Mouse (Mus musculus): Measurements from ENCODE around the gene Gucy2g. TPM values are rescaled to one million over a fixed set of nuclear protein-coding genes. Genes with fewer than 3 reads are reported as not detected.

Gucy2g gene
- total RNA-seq, 2 experiments from 2014 or later, result 0.07 to 0.08 TPM

- intact Hi-C loops (cut with DNase I), result no loop called here
- no peak for DNase-seq
These were observed 9.4 kb upstream of the Gucy2g start for GRCm38 (mm10) chr19:55250451-55250850.

DNA sequence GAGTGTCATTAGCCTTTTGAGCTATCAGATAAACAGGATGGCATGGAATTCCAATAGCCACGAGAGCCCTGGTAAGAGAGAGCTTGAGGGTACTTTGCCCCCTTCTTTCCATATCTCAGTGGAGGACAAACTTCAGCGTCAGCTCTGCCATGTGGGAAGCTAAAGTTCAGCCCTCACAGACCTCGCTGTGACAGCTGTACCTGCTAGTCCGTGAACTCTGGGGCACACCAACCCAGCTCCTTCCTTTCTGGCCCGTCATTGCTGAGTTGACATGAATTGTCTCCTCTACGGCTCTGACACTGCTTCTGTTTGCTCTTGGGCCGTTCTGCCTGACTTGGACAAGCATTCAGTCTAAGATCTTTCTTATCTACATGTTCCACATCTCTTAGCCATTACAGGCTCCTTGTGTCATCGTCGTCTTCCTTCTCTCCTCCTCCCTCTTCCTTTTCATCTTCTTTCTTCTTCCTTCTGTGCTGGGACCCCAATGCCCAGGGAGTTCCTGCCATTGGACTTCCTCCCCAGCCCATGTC lies 7.0 kb upstream of the Gucy2g start:
- intact Hi-C loops (cut with DNase I), result no loop called here
- DNase-seq, result no peak

GRCm38 (mm10) chr19:55247563-55247962 lies 6.5 kb upstream of the Gucy2g start:
- DNase-seq, result no peak
- intact Hi-C loops (cut with DNase I), result no loop called here

DNA sequence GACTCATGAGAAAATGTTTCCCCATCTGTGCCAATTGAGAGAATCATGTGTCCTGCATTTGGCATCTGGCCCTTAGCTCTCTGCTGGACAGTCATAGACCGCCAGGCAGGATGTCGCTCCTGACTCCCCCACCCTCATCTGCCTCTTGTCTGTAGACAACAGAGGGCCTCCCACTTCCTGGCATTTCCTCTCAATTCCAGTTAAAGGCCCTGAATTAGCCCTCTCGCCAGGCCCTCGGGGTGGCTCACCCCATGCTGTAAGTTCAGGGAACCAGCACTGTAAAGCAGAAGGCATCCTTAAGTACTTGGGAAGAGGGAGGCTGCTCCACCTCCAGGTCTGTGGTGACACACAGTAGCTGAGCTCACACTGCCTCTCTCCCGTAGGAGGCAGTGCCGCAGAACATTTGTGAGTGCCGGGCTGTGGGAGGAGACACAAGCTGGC lies 3.8 kb upstream of the Gucy2g start:
- DNase-seq, result peak; percentile 26 to 36
- intact Hi-C loops (cut with DNase I), result no loop called here

DNA sequence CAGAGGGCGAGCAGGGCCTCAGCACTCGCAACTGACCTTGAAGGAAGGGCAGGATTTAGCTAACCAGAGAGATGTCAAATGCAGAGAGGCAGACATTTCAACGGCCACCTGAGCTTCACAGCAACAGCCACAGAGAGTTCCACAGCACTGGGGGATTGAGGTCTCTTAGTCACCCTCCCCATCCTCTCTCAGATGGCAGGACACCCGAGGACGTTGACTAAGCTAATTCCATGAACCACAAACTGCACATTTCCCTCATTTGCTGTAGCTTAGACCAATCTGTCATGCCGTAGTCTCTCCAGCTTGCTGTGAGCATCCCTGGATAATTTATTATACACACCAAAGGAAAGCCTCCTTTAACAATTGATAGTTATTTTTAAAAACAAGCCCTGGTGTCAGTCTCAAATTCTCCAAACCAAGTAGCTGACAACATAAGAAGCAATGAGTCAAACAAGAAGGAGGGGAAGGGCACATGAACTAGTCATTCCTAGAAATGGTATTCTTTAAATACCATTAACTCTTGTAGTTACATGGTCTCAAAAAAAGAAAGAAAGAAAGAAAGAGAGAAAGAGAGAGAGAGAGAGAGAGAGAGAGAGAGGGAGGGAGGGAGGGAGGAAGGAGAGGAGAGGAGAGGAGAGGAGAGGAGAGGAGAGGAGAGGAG lies 1.1 kb downstream of the Gucy2g start:
- intact Hi-C loops (cut with DNase I), result no loop called here
- DNase-seq, result no peak

DNA sequence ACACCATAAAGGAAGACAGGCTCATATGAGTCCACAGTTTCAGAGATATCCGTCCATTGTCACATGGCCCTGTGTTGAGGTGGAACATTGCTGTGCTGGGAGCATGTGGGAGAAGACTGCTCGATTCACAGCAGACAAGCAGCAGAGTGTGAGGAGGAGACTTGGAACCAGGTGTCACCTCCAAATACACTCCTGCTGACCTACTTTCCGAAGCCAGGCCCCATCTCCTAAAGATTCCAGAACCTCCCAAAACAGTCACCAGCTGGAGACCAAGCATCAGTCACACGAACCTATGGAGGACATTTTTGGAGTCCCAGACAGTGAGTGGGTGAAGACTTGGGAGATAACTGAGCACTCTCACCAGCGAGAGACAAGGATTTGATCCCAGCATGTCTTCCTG lies 4.5 kb downstream of the Gucy2g start:
- no peak for DNase-seq
- intact Hi-C loops (cut with DNase I), result no loop called here

DNA sequence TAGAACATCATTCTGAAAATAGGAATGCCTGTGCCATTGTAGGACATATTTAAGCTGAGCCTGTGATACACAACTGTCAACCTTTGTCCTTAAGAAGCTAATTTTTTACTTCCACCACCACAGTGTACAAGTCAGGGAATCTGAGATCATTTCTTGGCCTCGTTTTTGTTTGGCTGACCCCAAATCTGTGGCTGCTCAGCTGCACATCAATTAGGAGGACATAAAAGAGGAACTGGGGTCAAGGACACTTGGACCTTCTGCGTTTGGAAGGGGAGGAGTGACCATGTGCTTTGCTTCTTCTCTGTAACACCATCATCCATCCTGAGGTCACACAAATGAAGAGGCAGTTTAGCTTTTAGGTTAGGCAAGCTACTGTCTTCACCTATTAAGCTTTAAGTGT lies 5.0 kb downstream of the Gucy2g start:
- intact Hi-C loops (cut with DNase I), result no loop called here
- no peak for DNase-seq

DNA sequence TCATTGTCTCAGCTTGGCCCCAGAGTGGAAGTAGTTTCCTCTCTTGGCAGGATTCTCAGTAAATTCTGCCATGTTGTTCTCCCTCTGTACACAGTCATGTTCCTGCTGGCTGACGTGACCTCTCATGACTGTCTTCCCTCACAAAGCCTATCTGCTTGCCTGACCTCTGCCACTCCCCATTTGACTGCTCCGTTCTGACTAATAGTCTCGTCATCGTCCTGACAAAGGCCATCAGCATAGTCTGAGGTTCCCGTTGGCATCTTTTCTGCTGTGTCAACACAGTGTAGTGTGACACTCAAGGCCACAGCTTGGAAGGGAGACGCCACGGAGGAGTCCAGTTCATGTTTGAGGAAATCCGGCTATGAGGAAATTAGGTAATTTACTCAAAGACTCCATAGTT lies 8.9 kb downstream of the Gucy2g start:
- DNase-seq, result no peak
- intact Hi-C loops (cut with DNase I), result no loop called here

DNA sequence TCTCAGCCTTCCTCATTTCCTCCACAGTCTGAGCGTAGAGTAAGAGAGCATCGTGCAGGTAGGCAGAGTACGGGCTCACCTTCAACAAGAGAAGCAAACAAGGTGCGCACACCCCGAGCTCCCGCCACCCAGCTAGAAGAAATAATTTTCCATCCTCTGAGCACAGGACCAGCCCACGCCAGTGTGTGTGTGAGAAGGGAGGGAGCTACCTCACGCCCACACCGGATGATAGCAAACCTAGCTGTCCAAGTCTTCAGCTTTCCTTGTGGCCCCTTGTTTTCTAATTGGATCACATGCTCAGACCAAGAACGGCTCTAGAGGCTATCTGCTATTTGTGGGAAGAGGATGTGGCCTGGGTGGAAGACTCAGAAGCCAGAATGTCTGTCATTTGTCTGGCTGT lies 10.0 kb downstream of the Gucy2g start:
- DNase-seq, result no peak
- intact Hi-C loops (cut with DNase I), result no loop called here

GRCm38 (mm10) chr19:55227135-55227534 lies 13.9 kb downstream of the Gucy2g start:
- DNase-seq, result no peak
- intact Hi-C loops (cut with DNase I), result no loop called here

DNA sequence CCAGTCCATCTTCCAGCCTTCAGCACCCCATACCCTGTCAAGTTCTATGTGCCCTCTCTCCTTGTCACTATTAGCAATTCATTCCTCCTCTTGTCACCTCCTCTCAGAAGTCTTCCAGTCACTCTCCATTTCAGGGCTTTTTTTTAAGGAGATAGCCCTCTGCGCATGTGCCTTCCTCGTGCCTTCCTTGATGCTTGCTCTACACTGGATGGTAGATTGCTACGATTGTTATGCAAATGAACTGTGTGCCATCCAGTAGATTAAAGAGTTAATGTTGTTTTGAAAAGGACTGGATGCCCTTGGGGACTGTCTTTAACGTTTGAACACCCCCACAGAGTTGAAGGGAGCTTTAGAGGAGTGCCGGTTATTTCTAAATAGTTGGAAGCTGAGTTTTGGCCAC lies 14.4 kb downstream of the Gucy2g start:
- DNase-seq, result no peak
- intact Hi-C loops (cut with DNase I), result no loop called here

DNA sequence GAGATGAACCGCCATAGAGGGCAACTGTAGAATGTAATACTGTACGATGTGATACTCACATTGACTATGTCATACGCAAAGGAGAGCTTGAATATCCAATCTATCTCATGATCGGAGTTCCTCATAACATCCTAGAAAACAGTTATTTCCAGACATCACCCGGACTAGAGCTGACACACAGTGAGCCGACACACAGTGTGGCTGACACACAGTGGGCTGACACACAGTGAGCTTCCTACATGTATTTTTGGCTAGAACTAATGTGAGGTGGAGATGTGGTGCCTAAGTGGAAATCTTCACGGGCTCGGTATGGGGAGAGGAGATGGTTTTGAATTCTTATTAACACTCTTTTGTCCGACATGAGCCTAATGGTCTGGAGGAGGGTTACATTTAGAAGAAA lies 18.8 kb downstream of the Gucy2g start:
- no peak for DNase-seq
- intact Hi-C loops (cut with DNase I), result no loop called here

- DNase-seq, result no peak
- intact Hi-C loops (cut with DNase I), result loop anchor here (2.0 kb wide), 1 partner anchor 84 kb away; no protein-coding TSS in a partner anchor
These were observed 19.8 kb downstream of the Gucy2g start for GRCm38 (mm10) chr19:55221208-55221607.

DNA sequence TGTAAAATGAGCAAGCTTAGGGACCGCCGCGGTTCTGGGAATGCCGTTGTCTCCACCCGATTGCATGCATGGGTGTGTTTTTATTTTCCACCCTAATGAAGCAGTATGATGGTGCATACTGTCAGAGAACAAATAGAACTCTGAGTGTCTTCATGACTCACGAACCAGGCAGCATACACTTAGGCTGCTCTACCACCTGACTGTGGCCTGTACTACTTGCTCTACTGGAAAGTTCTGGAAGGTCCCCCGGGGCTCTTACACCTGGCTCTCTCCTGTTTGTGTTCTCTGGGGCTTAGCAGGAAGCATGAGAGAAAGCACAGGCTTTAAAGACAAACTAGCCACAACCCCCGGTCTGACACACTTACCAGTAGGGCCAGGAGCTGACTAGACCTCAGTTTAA lies 21.7 kb downstream of the Gucy2g start:
- no peak for DNase-seq
- intact Hi-C loops (cut with DNase I), result no loop called here

DNA sequence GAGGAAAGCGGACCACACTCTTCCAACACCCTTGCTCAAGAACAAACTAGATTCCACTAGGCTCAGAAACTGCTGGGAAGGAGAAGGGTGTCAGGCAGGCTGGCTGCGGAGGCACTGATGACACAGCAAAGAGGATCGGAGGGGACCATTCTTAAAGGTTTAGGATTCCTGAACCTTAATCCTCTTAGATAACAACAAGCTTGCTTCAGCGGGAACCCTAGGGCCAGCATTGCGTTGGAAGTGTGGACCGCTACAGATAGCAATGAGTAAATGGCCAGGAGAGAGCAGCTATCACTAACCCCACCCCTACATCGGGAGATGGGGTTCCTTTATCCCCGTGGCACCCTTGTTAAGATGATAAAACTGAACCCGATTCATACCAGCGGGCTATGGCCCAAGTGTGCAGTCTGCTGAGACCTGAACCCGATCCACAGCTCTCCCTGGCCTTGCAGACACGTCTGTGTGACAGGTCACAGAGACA lies 22.3 kb downstream of the Gucy2g start:
- DNase-seq, result no peak
- intact Hi-C loops (cut with DNase I), result no loop called here

DNA sequence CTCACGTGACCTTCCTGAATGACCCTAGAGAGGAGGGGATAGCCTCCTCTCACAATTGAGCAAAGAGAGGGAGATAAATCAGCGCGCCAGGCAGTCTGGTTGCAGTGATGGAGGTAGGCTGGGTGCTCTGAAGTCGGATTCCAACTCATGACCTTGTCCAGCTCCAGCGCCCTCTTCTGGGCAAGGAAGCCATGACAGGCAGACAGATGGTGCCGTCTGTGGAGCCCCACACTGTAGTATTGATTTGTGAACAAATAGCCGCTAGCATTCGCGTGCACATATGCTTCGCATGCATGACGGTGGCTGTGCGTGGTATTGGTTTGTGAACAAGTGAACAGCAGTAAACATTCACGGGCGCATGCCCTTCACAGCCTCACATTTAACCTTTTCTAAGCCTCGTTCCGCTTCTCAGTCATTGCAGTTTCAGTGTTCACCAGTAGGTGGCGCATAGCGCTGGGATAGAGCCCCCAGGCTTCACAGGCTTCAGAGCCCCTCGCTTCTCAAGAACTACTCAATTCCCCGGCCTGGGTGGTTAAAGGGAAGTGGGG lies 22.8 kb downstream of the Gucy2g start:
- peak; percentile 67 to 81 for DNase-seq
- intact Hi-C loops (cut with DNase I), result no loop called here

DNA sequence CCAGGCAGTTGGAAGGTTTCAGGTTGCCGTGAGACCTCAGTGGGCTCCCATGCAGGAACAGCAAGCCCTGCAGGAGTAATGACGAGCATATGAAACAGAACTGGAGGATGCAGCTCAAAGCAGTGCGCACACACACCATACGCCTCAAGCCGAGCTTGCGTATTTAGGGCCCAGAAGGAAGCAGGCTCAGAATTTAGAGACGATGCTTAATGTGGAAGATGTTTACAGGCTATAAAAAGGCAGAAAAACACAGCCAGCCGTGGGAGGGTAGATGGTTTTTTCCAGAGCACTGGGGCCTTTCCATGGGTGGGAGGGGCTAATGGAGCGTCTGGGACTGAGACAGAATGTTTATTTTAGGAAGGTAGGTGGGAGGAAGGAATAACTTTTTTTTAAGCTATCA lies 23.7 kb downstream of the Gucy2g start:
- no peak for DNase-seq
- intact Hi-C loops (cut with DNase I), result no loop called here

- no peak for DNase-seq
These were observed 24.2 kb downstream of the Gucy2g start for GRCm38 (mm10) chr19:55216876-55217275.

GRCm38 (mm10) chr19:55213617-55214340 lies 27.3 kb downstream of the Gucy2g start:
- no peak for DNase-seq
- intact Hi-C loops (cut with DNase I), result no loop called here

More at GRCm38 (mm10) chr19:55216876-55217275, 24.2 kb downstream of the Gucy2g start:
- intact Hi-C loops (cut with DNase I), result no loop called here

DNA sequence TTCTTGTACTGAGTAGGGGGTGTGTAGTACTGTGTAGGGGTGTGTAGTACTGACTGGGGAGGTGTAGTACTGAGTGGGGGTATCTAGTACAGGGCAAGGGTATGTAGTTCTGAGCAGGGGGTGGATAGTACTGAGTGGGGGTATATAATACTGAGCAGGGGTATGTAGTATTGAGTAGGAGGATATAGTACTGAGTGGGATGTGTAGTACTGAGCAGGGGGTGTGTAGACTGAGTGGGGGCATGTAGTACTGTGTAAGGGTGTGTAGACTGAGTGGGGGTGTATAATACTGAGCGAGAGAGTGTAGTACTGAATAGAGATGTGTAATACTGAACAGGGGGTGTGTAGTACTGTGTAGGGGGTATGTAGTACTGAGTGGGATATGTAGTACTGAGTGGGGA lies 29.3 kb downstream of the Gucy2g start:
- intact Hi-C loops (cut with DNase I), result no loop called here
- DNase-seq, result no peak

- intact Hi-C loops (cut with DNase I), result no loop called here
- no peak for DNase-seq
These were observed 32.0 kb downstream of the Gucy2g start for GRCm38 (mm10) chr19:55209084-55209483.

GRCm38 (mm10) chr19:55208654-55209053 lies 32.4 kb downstream of the Gucy2g start:
- DNase-seq, result no peak
- intact Hi-C loops (cut with DNase I), result no loop called here
